Mouse (Mus musculus): ENCODE measurements around the gene Tab1. TPM values are rescaled to one million over a fixed set of nuclear protein-coding genes. Genes with fewer than 3 reads are reported as not detected.

The Tab1 gene
- total RNA-seq, 1 experiment from 2014 or later, result 14.6 TPM

GRCm38 (mm10) chr15:80137945-80138791 lies 5.2 kb downstream of the Tab1 start:
- DNase-seq, result peak; percentile 34

- DNase-seq, result no peak
These were observed 7.4 kb downstream of the Tab1 start for GRCm38 (mm10) chr15:80140302-80140701.

- no peak for DNase-seq
These were observed 8.0 kb downstream of the Tab1 start for GRCm38 (mm10) chr15:80140878-80141277.

- DNase-seq, result no peak
These were observed 9.2 kb downstream of the Tab1 start for GRCm38 (mm10) chr15:80142130-80142529.

- DNase-seq, result no peak
These were observed 10.8 kb downstream of the Tab1 start for GRCm38 (mm10) chr15:80143760-80144159.

- no peak for DNase-seq
These were observed 12.5 kb downstream of the Tab1 start for GRCm38 (mm10) chr15:80145397-80145796.

GRCm38 (mm10) chr15:80146153-80146552 lies 13.2 kb downstream of the Tab1 start:
- no peak for DNase-seq

GRCm38 (mm10) chr15:80147090-80147489 lies 14.2 kb downstream of the Tab1 start:
- no peak for DNase-seq

GRCm38 (mm10) chr15:80147511-80147910 lies 14.6 kb downstream of the Tab1 start:
- peak; percentile 65 for DNase-seq

GRCm38 (mm10) chr15:80148565-80148964 lies 15.6 kb downstream of the Tab1 start:
- DNase-seq, result no peak

- DNase-seq, result no peak
These were observed 16.6 kb downstream of the Tab1 start for GRCm38 (mm10) chr15:80149517-80149916.

GRCm38 (mm10) chr15:80152663-80153062 lies 19.7 kb downstream of the Tab1 start:
- DNase-seq, result no peak

- DNase-seq, result no peak
These were observed 20.8 kb downstream of the Tab1 start for GRCm38 (mm10) chr15:80153757-80154156.

GRCm38 (mm10) chr15:80155707-80156106 lies 22.8 kb downstream of the Tab1 start:
- DNase-seq, result no peak

- no peak for DNase-seq
These were observed 24.4 kb downstream of the Tab1 start for GRCm38 (mm10) chr15:80157197-80157943.

GRCm38 (mm10) chr15:80158001-80158706 lies 25.2 kb downstream of the Tab1 start:
- no peak for DNase-seq

- no peak for DNase-seq
These were observed 25.8 kb downstream of the Tab1 start for GRCm38 (mm10) chr15:80158707-80159090.

- peak; percentile 30 for DNase-seq
These were observed 26.5 kb downstream of the Tab1 start for GRCm38 (mm10) chr15:80159286-80159901.

- no peak for DNase-seq
These were observed 27.3 kb downstream of the Tab1 start for GRCm38 (mm10) chr15:80160223-80160622.

GRCm38 (mm10) chr15:80160726-80161125 lies 27.8 kb downstream of the Tab1 start:
- peak; percentile 33 for DNase-seq

- DNase-seq, result no peak
These were observed 28.3 kb downstream of the Tab1 start for GRCm38 (mm10) chr15:80161199-80161598.

GRCm38 (mm10) chr15:80162401-80162964 lies 29.6 kb downstream of the Tab1 start:
- no peak for DNase-seq

All from adrenal gland, postnatal 14 days (tissue).